Mouse (Mus musculus) kidney, adult 2 months (tissue): ENCODE measurements at regions not wholly inside any gene's neighbourhood (a gene's known extent, or its start where the extent isn't known, plus 50 kb on each side); places are given as distances from the start of the nearest gene placed in this dataset.

Experiments used
- DNase-seq: peaks from one replicate; pipeline ENCODE4 v3.0.0; 2021
- H3K27ac ChIP-seq: fragments of 200-500 bp; 2 replicates; pipeline ENCODE4 v1.5.1; 2012; ENCODE audit warnings: low read depth, low read length, control low read depth, inconsistent platforms; ENCODE audit not compliant: insufficient read depth
- H3K27me3 ChIP-seq: fragments of 200-500 bp; replicated peaks from 2 replicates; pipeline ENCODE4 v1.6.1; 2012; ENCODE audit warnings: mild to moderate bottlenecking, moderate library complexity, low read length, inconsistent platforms; ENCODE audit not compliant: control insufficient read depth, insufficient read depth
- H3K36me3 ChIP-seq: fragments of 200-500 bp; 2 replicates; pipeline ENCODE4 v1.6.1; 2012; ENCODE audit warnings: mild to moderate bottlenecking, moderate library complexity, low read length, inconsistent platforms; ENCODE audit not compliant: control insufficient read depth, insufficient read depth
- H3K4me1 ChIP-seq: fragments of 200-500 bp; 2 replicates; pipeline ENCODE4 v1.6.1; 2011; ENCODE audit warnings: low read length; ENCODE audit not compliant: control insufficient read depth, insufficient read depth
- H3K4me3 ChIP-seq: fragments of 200-500 bp; 2 replicates; pipeline ENCODE4 v1.5.1; 2011; ENCODE audit warnings: mild to moderate bottlenecking, low read depth, low read length, control low read depth; ENCODE audit not compliant: insufficient read depth
- CTCF ChIP-seq: fragments of 200-500 bp; conservative IDR thresholded peaks from 2 replicates; pipeline ENCODE4 v1.5.1; 2011; ENCODE audit warnings: low read depth, mild to moderate bottlenecking, control low read depth, low read length, moderate library complexity, mixed read lengths; ENCODE audit not compliant: insufficient read depth, insufficient read length
- POLR2A ChIP-seq: fragments of 200-500 bp; IDR thresholded peaks from one replicate; pipeline ENCODE4 v1.6.1; 2011; ENCODE audit warnings: low read depth, low read length, control low read depth
- WGBS: fragments of 180-500 bp; shearing (Covaris S2); methylation state at CpG from one replicate; pipeline ENCODE4 v1.1.7; 2018; 5-methylcytosine and 5-hydroxymethylcytosine counted together

DNA sequence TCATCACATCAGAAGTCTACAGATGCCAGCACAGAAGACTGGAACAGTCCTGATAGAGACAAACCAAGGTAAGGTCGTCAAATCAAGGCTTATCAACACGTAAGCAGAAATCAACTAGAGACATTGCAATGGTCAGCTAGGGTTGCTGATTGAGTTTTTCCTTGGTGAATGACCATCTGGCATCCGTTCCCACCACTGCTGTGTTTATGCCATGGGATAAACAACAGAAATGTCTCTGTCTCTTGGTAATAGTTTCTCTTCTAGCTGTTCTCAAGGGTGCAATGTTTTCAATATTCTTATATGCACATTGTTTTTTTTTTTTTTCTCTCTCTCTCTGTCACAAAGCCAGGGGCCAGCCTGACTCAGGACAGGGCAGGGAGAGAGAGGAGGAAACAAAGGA lies 110.2 kb upstream of the Plxnc1 start:
- Histone ChIP-seq H3K27me3 (no peaks in the 10 kb centered on the region), H3K27ac (no peak overlapping the region), H3K36me3 (no peaks in the 10 kb centered on the region), H3K4me3 (no peak overlapping the region), H3K4me1 (no peaks in the 10 kb centered on the region)
- 98% methylated on average over 3 of the region's 3 CpGs for WGBS
- DNase-seq = no peak
- TF ChIP-seq CTCF (no peak), POLR2A (no peak)

DNA sequence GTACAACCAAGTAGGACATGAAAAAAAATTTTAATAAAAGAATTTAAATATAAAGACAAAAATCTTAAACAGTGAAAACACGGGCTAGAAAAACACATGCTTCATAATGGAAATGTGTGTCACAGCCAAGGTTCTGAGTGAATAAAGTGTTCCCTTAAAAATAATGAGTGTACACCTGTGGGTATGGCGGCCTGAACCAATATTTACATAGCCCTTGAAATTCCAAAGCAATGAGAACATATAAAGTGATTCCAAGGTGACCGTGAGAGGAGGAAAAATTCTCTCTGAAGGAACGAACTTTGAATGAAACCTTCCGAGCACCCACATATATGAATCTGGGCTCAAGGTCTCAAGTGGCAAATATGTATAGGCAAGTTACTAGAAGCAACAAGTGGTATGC lies 104.2 kb upstream of the Plxnc1 start:
- no peak for DNase-seq
- no peaks in the 10 kb centered on the region for H3K27me3 ChIP-seq
- H3K4me3 ChIP-seq = no peak overlapping the region
- 82% methylated on average over 5 of the region's 5 CpGs for WGBS
- H3K4me1 ChIP-seq = no peaks in the 10 kb centered on the region
- H3K36me3 ChIP-seq = no peaks in the 10 kb centered on the region
- no peak overlapping the region for H3K27ac ChIP-seq
- TF ChIP-seq CTCF (no peak), POLR2A (no peak)

DNA sequence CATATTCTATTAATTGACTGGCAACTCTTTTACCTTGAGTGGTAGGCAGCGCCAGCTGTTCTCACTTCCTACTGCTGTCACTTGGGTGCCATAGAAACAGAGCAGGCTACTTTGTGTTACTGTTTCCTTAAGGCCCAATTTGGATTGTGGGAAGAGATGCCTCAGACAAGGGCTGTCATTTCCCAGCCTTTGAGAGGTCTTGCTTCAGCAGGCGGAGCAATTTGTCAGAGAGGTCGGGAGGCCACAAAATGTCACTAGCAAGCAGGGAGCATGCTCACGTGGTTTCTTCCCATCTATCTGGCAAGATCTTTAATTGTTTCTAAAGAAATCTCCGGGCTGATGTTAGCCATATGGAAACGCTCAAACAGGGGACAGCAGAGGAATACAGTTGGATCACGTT lies 99.3 kb upstream of the Plxnc1 start:
- Histone ChIP-seq H3K4me3 (no peak overlapping the region), H3K27me3 (no peaks in the 10 kb centered on the region), H3K27ac (no peak overlapping the region), H3K36me3 (no peaks in the 10 kb centered on the region), H3K4me1 (no peaks in the 10 kb centered on the region)
- peak; percentile 37 for DNase-seq
- TF ChIP-seq POLR2A = no peak
- no peak for TF ChIP-seq CTCF
- WGBS = 38% methylated on average over 7 of the region's 7 CpGs

DNA sequence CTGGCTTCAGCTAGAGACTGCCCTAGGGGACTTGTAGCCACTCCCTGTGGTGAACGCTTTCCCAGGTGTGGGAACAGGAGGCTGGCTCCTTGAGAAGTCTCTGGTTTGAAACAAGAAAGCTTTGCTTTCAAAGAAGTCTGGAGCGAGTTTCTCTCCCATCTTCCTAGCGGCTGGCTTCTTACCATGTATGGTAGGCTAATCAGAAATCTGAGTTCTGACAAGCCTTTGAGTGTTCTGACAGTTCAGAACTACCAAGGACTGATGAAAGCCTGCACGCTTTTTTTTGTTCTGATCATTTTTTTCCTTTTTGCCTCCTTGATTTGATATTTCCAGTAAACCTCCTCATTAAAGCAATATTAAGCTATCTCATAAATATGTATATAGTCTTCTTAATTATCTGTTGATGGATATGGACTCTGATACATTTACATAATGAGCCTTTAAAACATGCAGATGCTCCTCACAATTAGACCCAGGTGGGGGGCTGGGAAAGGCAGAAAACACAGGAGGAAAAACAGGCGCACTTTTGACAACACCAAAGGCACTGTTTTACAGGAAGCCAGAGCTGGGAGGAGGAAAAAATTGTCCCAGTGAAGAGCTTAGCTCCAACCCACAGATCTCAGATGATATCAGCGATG lies 95.7 kb upstream of the Plxnc1 start:
- no peak for TF ChIP-seq POLR2A
- no peak for TF ChIP-seq CTCF
- H3K36me3 ChIP-seq = no peaks in the 10 kb centered on the region
- WGBS = 81% methylated on average over 6 of the region's 6 CpGs

DNA sequence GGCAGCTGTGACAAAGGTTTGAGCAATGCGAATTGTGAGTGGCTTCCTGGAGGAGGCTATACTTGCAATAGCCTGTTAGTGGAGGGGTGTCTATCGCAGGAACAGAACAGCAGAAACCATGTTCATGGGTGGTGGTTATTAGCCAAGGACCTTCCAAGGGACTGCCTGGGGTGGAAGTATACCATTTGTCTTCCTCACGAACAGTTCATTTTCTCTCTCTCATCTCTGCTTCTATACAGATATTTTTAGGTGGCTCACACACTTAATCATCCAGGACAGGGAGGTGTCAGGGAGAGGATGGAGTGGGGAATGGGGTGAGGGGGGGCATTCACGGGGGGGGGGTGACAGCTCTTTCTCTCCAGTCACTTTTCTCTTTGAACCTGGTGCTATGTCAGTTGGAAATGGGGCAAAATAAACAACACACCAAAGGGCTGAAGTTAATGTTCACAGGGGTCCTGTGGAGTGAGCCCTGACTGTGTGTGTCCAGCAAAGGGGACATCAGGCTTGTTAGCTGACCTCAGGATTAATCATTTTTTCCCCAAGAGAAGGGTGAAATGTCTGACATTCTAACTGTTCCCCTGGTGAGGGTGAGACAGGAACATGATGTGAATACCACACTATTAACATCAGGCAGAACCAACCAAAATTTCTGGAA lies 91.5 kb upstream of the Plxnc1 start:
- Histone ChIP-seq H3K36me3 (no peaks in the 10 kb centered on the region), H3K4me1 (peaks cover 10% of the 10 kb centered on the region; the same call in 1 of the 2 replicates), H3K27ac (no peak overlapping the region), H3K4me3 (no peak overlapping the region), H3K27me3 (no peaks in the 10 kb centered on the region)
- TF ChIP-seq POLR2A = no peak
- TF ChIP-seq CTCF = no peak
- 75% methylated on average over 4 of the region's 4 CpGs for WGBS
- DNase-seq = no peak

More for the DNA sequence above, 95.7 kb upstream of the Plxnc1 start:
- Histone ChIP-seq H3K4me1 (no peaks in the 10 kb centered on the region), H3K27ac (no peak overlapping the region), H3K27me3 (no peaks in the 10 kb centered on the region), H3K4me3 (no peak overlapping the region)
- no peak for DNase-seq

DNA sequence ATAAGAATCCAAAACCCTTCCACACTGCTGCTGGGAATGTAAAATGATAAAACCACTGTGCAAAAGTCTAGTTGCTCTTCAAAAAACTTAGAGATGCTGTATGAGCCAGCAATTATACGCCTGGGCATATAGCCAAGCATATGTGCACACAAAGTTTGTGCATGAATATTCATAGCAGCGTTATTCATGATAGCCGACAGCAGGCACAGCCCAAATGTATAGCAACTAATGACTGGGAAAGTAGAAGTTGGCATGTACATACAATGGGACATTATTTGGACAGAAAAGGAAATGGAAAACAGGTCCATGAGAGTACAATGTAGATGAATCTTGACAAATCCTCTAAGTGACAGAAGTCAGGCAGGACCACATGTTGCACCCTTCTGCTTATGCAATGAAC lies 90.7 kb upstream of the Plxnc1 start:
- TF ChIP-seq POLR2A (no peak), CTCF (no peak)
- Histone ChIP-seq H3K27ac (peak overlapping the region; percentile 63; the same call in 1 of the 2 replicates), H3K4me1 (peaks cover 10% of the 10 kb centered on the region; the same call in 1 of the 2 replicates), H3K4me3 (no peak overlapping the region), H3K27me3 (no peaks in the 10 kb centered on the region), H3K36me3 (no peaks in the 10 kb centered on the region)
- DNase-seq = no peak
- WGBS = 72% methylated on average over 3 of the region's 3 CpGs

DNA sequence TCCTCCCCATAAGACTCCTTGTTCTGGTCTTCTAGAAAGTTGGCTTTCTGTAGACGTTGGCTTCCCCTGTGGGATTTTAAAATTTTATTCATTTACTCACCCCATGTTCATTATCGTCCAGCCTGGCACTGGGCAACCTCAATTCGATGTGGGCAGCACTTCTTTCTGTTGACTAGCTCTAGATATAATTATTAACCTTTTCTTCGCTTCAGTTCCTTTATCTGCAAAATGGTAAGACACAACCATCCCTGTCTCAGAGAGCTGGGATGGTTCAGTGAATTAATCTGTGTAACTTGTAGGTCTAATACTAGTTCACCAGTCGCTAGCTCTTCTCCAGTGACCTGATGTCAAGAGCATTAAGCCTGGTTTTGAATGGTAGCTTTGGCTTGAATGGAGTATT lies 89.9 kb upstream of the Plxnc1 start:
- Histone ChIP-seq H3K4me1 (peaks cover 13% of the 10 kb centered on the region; the same call in 1 of the 2 replicates), H3K36me3 (no peaks in the 10 kb centered on the region), H3K27ac (peak overlapping the region; percentile 90; the same call in 1 of the 2 replicates), H3K4me3 (no peak overlapping the region), H3K27me3 (no peaks in the 10 kb centered on the region)
- DNase-seq = peak; percentile 72
- 54% methylated on average over 5 of the region's 5 CpGs for WGBS
- TF ChIP-seq POLR2A (no peak), CTCF (no peak)
